Mouse (Mus musculus): ENCODE data around the gene Col27a1. TPM values are rescaled to one million over a fixed set of nuclear protein-coding genes. Genes with fewer than 3 reads are reported as not detected.

The Col27a1 gene
- polyA plus RNA-seq, 1 experiment: 1.4 TPM

DNA sequence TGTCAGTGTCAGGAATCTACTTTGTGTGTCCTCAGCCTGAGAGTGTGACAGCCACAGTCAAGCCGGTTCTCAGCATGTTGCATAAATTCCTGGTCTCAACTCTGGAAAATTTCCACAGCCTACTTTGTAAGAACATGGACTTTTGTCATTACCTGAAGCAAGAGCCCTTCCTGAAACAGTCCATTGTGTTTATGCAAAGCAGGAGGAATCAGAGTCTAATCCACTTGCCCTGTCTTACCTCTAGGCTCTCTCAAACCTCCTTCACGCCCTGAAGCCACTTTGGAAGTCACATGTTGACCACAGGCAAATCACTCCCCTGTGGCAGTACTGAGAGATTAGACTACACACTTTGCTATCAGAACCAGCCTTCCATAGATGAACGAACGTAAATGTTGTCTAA is 128.7 kb downstream of the Col27a1 start:
- H3K4me1 ChIP-seq (ENCODE audit: control insufficient read depth, insufficient read depth, low read length): no peaks in the 10 kb centered on the region
- no peak overlapping the region for H3K4me3 ChIP-seq (ENCODE audit: low read depth, low read length)
- no peaks in the 10 kb centered on the region for H3K36me3 ChIP-seq (ENCODE audit: control insufficient read depth, insufficient read depth, low read length, poor library complexity, severe bottlenecking)
- H3K27me3 ChIP-seq (ENCODE audit: control insufficient read depth, insufficient read depth, low read length, poor library complexity, severe bottlenecking): no peaks in the 10 kb centered on the region
- H3K27ac ChIP-seq (ENCODE audit: insufficient read depth, low read length): no peak overlapping the region
- H3K9ac ChIP-seq (ENCODE audit: low read depth, poor library complexity, severe bottlenecking): no peak overlapping the region
- no peaks in the 10 kb centered on the region for H3K9me3 ChIP-seq (replicated peaks; ENCODE audit: control insufficient read depth, insufficient read depth, low read length, poor library complexity, severe bottlenecking)
- TF ChIP-seq POLR2A (IDR thresholded peaks at IDR 0.05; ENCODE audit: insufficient read depth, low read length): no peak
- no peak for TF ChIP-seq EP300 (IDR thresholded peaks at IDR 0.05; ENCODE audit: insufficient read depth, low read depth, low read length)
- TF ChIP-seq CTCF (IDR thresholded peaks at IDR 0.05; ENCODE audit: low read depth, low read length): no peak

DNA sequence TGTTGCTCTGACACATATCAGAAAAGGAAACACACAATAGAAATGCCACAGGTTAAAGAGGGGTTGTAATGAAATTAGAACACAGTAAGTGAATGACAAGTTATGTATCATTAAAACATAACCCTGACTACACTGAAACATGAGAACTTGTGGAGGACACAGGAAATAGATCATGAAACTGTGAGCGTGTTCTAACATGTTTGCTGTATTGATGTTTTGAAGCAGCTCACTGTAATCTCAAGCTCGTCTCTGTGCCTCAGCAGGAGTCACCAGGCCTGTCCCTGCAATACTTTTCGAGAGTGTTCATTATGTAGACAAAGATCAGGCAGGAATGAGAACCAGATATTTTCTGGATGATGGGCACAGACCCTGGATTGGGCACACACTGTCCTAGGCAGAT is 129.8 kb downstream of the Col27a1 start:
- Histone ChIP-seq H3K27ac (ENCODE audit: insufficient read depth, low read length) (no peak overlapping the region), H3K9ac (ENCODE audit: low read depth, poor library complexity, severe bottlenecking) (no peak overlapping the region), H3K36me3 (ENCODE audit: control insufficient read depth, insufficient read depth, low read length, poor library complexity, severe bottlenecking) (no peaks in the 10 kb centered on the region), H3K4me3 (ENCODE audit: low read depth, low read length) (no peak overlapping the region), H3K9me3 (replicated peaks; ENCODE audit: control insufficient read depth, insufficient read depth, low read length, poor library complexity, severe bottlenecking) (no peaks in the 10 kb centered on the region), H3K27me3 (ENCODE audit: control insufficient read depth, insufficient read depth, low read length, poor library complexity, severe bottlenecking) (no peaks in the 10 kb centered on the region), H3K4me1 (ENCODE audit: control insufficient read depth, insufficient read depth, low read length) (no peaks in the 10 kb centered on the region)
- no peak for TF ChIP-seq CTCF (IDR thresholded peaks at IDR 0.05; ENCODE audit: low read depth, low read length)
- TF ChIP-seq EP300 (IDR thresholded peaks at IDR 0.05; ENCODE audit: insufficient read depth, low read depth, low read length): no peak
- TF ChIP-seq POLR2A (IDR thresholded peaks at IDR 0.05; ENCODE audit: insufficient read depth, low read length): no peak

DNA sequence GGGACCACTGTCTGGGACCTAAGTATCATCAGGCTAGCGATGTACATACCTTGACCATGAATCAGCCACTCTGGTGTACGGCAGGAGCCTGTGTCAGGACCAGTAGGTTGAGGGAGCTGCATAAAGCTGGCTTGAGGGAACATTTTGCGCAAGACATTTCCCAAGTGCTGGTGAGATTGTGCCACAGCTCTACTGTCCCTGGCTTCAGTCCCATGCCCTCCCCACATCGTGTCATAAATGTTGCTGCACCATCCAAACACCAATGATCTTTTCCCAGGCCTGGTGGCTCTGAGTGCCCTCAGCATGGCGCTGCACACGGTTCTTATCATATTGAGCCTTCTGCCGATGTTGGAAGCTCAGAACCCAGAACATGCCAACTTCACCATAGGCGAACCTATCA is 130.5 kb downstream of the Col27a1 start, which contains the start of gene Orm1:
Orm1 (plus strand) TSS at position 266 of the 400 bp plus-strand sequence.
- no peaks in the 10 kb centered on the region for H3K36me3 ChIP-seq (ENCODE audit: control insufficient read depth, insufficient read depth, low read length, poor library complexity, severe bottlenecking)
- H3K27me3 ChIP-seq (ENCODE audit: control insufficient read depth, insufficient read depth, low read length, poor library complexity, severe bottlenecking): no peaks in the 10 kb centered on the region
- no peak within 1 kb of the TSS for H3K9ac ChIP-seq (ENCODE audit: low read depth, poor library complexity, severe bottlenecking)
- H3K4me1 ChIP-seq (ENCODE audit: control insufficient read depth, insufficient read depth, low read length): no peaks in the 10 kb centered on the region
- H3K9me3 ChIP-seq (replicated peaks; ENCODE audit: control insufficient read depth, insufficient read depth, low read length, poor library complexity, severe bottlenecking): no peaks in the 10 kb centered on the region
- no peak for TF ChIP-seq EP300 (IDR thresholded peaks at IDR 0.05; ENCODE audit: insufficient read depth, low read depth, low read length)
- TF ChIP-seq POLR2A (IDR thresholded peaks at IDR 0.05; ENCODE audit: insufficient read depth, low read length): no peak
- no peak for TF ChIP-seq CTCF (IDR thresholded peaks at IDR 0.05; ENCODE audit: low read depth, low read length)
- H3K27ac ChIP-seq (ENCODE audit: insufficient read depth, low read length): no peak within 1 kb of the TSS
- no peak within 1 kb of the TSS for H3K4me3 ChIP-seq (ENCODE audit: low read depth, low read length)

DNA sequence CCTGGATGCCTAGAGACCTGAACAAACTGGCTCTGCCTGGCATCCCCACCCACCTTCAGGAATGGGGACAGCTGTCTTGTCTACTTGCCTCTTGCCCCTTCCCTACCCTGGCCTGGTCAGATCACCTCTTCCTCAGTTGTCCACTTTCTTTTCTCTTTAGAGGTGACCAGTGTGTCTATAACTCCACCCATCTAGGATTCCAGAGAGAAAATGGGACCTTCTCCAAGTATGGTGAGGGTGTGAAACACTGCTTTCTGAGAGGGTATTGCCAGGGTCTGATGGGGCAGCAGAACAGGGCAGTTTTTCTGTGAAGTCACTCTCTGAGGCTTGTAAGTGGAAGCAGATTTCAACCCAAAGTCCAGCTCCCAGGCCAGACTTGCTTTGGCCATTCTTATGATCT is 131.5 kb downstream of the Col27a1 start:
- H3K27me3 ChIP-seq (ENCODE audit: control insufficient read depth, insufficient read depth, low read length, poor library complexity, severe bottlenecking): no peaks in the 10 kb centered on the region
- H3K9me3 ChIP-seq (replicated peaks; ENCODE audit: control insufficient read depth, insufficient read depth, low read length, poor library complexity, severe bottlenecking): no peaks in the 10 kb centered on the region
- TF ChIP-seq EP300 (IDR thresholded peaks at IDR 0.05; ENCODE audit: insufficient read depth, low read depth, low read length): no peak
- no peak for TF ChIP-seq POLR2A (IDR thresholded peaks at IDR 0.05; ENCODE audit: insufficient read depth, low read length)
- no peak for TF ChIP-seq CTCF (IDR thresholded peaks at IDR 0.05; ENCODE audit: low read depth, low read length)
- H3K27ac ChIP-seq (ENCODE audit: insufficient read depth, low read length): no peak overlapping the region
- no peak overlapping the region for H3K4me3 ChIP-seq (ENCODE audit: low read depth, low read length)
- no peaks in the 10 kb centered on the region for H3K36me3 ChIP-seq (ENCODE audit: control insufficient read depth, insufficient read depth, low read length, poor library complexity, severe bottlenecking)
- H3K4me1 ChIP-seq (ENCODE audit: control insufficient read depth, insufficient read depth, low read length): no peaks in the 10 kb centered on the region
- H3K9ac ChIP-seq (ENCODE audit: low read depth, poor library complexity, severe bottlenecking): no peak overlapping the region

DNA sequence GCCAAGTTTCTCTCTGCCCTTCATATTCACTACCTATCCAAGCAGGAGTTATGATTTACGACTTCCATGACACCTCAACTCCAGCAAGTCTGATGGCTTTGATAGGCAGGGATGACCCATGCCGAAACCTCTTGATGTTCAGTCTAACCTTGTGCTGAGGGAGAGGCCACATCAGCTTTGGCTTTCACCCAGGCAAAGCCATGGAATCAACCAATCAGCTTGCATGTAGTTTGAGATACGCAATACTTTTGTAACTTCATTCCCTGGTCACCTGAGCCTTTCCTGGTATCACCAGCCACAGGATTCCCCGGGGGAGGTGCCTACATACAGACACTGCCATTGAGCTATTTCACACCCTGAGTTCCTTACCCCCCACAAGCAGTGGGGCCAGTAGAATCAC is 132.9 kb downstream of the Col27a1 start:
- Histone ChIP-seq H3K9ac (ENCODE audit: low read depth, poor library complexity, severe bottlenecking) (no peak overlapping the region), H3K36me3 (ENCODE audit: control insufficient read depth, insufficient read depth, low read length, poor library complexity, severe bottlenecking) (no peaks in the 10 kb centered on the region), H3K4me3 (ENCODE audit: low read depth, low read length) (no peak overlapping the region), H3K27me3 (ENCODE audit: control insufficient read depth, insufficient read depth, low read length, poor library complexity, severe bottlenecking) (no peaks in the 10 kb centered on the region), H3K4me1 (ENCODE audit: control insufficient read depth, insufficient read depth, low read length) (no peaks in the 10 kb centered on the region), H3K9me3 (replicated peaks; ENCODE audit: control insufficient read depth, insufficient read depth, low read length, poor library complexity, severe bottlenecking) (no peaks in the 10 kb centered on the region), H3K27ac (ENCODE audit: insufficient read depth, low read length) (no peak overlapping the region)
- TF ChIP-seq POLR2A (IDR thresholded peaks at IDR 0.05; ENCODE audit: insufficient read depth, low read length) (no peak), CTCF (IDR thresholded peaks at IDR 0.05; ENCODE audit: low read depth, low read length) (no peak), EP300 (IDR thresholded peaks at IDR 0.05; ENCODE audit: insufficient read depth, low read depth, low read length) (no peak)

DNA sequence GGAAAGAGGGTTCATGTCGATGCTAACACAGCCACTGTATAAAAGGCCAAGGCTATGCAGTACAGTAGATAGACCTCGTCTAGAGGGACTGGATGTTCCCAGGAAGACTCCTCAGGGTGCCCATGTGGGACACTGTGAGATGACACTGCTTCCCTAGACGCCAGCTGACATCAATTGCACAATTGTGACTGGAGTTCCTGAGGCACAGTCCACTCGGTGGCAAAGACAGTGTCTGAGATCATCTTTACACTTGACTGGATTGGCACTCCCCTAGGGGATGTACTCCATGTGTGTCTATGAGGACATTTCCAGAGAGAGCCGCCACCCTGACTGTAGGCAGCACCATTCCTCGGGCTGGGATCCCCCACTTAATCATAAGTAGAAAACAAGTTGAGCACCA is 134.7 kb downstream of the Col27a1 start:
- no peak for TF ChIP-seq EP300 (IDR thresholded peaks at IDR 0.05; ENCODE audit: insufficient read depth, low read depth, low read length)
- no peak for TF ChIP-seq CTCF (IDR thresholded peaks at IDR 0.05; ENCODE audit: low read depth, low read length)
- no peak for TF ChIP-seq POLR2A (IDR thresholded peaks at IDR 0.05; ENCODE audit: insufficient read depth, low read length)
- no peak overlapping the region for H3K9ac ChIP-seq (ENCODE audit: low read depth, poor library complexity, severe bottlenecking)
- no peak overlapping the region for H3K4me3 ChIP-seq (ENCODE audit: low read depth, low read length)
- H3K9me3 ChIP-seq (replicated peaks; ENCODE audit: control insufficient read depth, insufficient read depth, low read length, poor library complexity, severe bottlenecking): no peaks in the 10 kb centered on the region
- H3K36me3 ChIP-seq (ENCODE audit: control insufficient read depth, insufficient read depth, low read length, poor library complexity, severe bottlenecking): no peaks in the 10 kb centered on the region
- no peaks in the 10 kb centered on the region for H3K4me1 ChIP-seq (ENCODE audit: control insufficient read depth, insufficient read depth, low read length)
- no peak overlapping the region for H3K27ac ChIP-seq (ENCODE audit: insufficient read depth, low read length)
- H3K27me3 ChIP-seq (ENCODE audit: control insufficient read depth, insufficient read depth, low read length, poor library complexity, severe bottlenecking): no peaks in the 10 kb centered on the region

All from ES-Bruce4 (cell line).